Mouse (Mus musculus): ENCODE data around the gene Cdt1. TPM values are rescaled to one million over a fixed set of nuclear protein-coding genes. Genes with fewer than 3 reads are reported as not detected.
A peak's percentile ranks its signal among the peaks of the same experiment; 100 is the strongest.

Gene Cdt1
- polyA plus RNA-seq, 1 experiment from 2014 or later, result 37.0 TPM

DNA sequence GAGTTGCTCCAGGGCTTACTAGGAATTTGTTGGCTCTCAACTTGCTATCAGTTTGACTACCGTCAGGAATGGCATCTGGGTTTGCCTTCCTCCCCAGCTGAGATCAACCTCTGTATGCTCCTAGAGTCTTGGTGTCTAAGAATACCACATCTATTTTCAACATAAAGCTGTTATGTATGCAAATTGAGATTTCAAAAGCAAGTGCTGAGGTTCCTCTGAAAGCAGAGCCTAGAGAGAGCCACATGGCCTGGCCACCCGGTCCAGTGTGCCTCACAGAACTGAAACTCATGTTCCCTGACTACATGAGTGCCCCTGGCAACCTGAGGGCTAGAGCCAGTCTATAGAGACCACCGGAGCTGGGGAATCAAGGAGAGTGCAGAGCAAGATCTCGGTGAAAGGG lies 37.6 kb downstream of the Cdt1 start:
- Histone ChIP-seq H3K9ac (no peak overlapping the region), H3K27me3 (replicated peaks) (no peaks in the 10 kb centered on the region), H3K36me3 (no peaks in the 10 kb centered on the region), H3K27ac (no peak overlapping the region), H3K4me3 (replicated peaks) (no peak overlapping the region), H3K9me3 (no peaks in the 10 kb centered on the region), H3K4me2 (no peak overlapping the region), H3K4me1 (no peaks in the 10 kb centered on the region)
- ATAC-seq (ENCODE audit: insufficient read depth, low FRiP score, low read depth), result no peak
- 75% methylated on average over 4 of the region's 4 CpGs for WGBS

DNA sequence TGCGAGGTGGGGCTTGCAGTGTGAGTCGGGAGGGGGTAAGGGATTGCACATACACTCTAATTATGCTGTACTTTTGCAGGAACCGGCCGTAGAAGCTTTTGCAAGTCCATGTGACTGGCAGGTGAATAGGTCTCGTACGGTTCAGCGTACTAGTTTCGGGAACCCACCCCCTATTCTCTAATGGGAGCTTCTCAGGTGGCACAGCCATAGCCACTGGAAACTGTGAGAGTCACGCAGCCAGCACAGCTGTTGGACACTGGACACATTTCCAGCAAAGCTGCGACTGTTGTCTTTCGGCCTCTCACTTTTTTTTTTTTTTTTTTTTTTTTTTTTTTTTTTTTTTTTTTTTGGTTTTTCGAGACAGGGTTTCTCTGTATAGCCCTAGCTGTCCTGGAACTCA lies 39.0 kb downstream of the Cdt1 start:
- Histone ChIP-seq H3K4me3 (replicated peaks) (no peak overlapping the region), H3K27ac (no peak overlapping the region), H3K4me2 (no peak overlapping the region), H3K36me3 (no peaks in the 10 kb centered on the region), H3K9me3 (no peaks in the 10 kb centered on the region), H3K4me1 (peaks cover 5% of the 10 kb centered on the region; the same call in 1 of the 2 replicates), H3K9ac (no peak overlapping the region), H3K27me3 (replicated peaks) (no peaks in the 10 kb centered on the region)
- WGBS, result 81% methylated on average over 11 of the region's 12 CpGs
- no peak for ATAC-seq (ENCODE audit: insufficient read depth, low FRiP score, low read depth)

DNA sequence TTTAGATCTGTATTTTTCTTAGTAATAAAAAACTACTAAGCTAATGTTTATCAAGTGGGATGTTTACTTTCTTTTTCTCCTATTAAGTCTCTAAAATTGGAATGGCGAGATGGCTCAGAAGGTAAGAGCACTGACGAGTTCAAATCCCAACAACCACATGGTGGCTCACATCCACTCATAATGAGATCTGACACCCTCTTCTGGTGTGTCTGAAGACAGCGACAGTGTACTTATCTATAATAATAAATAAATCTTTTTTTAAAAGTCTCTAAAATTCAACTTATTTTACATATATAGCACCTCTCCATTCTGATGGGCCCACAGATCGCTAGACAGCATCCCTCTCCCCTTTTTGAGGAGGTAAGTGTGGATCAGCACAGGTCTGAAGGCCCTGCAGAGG lies 42.4 kb downstream of the Cdt1 start:
- no peaks in the 10 kb centered on the region for H3K36me3 ChIP-seq
- H3K4me2 ChIP-seq, result peak overlapping the region; percentile 93; the same call in 1 of the 2 replicates
- no peaks in the 10 kb centered on the region for H3K27me3 ChIP-seq (replicated peaks)
- H3K4me1 ChIP-seq, result peaks cover 12% of the 10 kb centered on the region; the same call in 1 of the 2 replicates
- WGBS, result 64% methylated on average over 4 of the region's 4 CpGs
- no peak overlapping the region for H3K9ac ChIP-seq
- no peak overlapping the region for H3K27ac ChIP-seq
- no peaks in the 10 kb centered on the region for H3K9me3 ChIP-seq
- no peak for ATAC-seq (ENCODE audit: insufficient read depth, low FRiP score, low read depth)
- H3K4me3 ChIP-seq (replicated peaks), result peak overlapping the region; percentile 73; the same call in 1 of the 2 replicates

DNA sequence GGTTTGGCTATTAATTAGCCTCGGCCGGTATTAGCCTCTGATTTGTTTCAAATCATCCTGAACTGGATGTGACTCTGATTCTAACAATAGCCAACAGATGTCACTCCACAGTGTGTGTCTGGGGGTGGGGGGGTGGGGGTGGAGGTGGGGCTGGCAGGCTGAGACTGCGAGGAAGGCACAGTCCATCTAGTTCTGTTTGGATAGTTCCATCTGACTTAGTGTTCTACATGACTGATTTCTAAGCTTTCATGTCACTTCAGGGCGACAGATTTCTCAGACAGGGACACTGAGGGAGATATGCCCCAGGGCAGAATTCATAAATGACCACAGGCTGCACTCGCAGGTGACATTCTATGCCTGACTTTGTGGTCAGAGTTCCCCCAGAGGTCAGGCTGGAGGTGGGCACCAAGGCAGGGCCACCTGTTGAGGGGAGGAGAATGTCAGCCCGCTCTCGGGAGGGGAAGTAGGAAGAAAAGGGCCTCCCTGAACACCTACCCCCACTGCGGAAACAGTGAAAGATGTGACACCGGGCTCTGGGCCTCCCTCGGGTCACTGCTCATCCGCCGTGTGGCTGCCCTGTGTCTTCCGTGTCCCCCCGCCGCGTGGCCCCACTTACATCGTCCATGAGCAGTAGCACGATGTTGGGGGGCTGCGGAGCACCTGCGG lies 42.9 kb downstream of the Cdt1 start:
- Histone ChIP-seq H3K9ac (peak overlapping the region; percentile 52), H3K27me3 (replicated peaks) (no peaks in the 10 kb centered on the region), H3K4me3 (replicated peaks) (peak overlapping the region; percentile 73), H3K9me3 (no peaks in the 10 kb centered on the region), H3K36me3 (no peaks in the 10 kb centered on the region), H3K27ac (peak overlapping the region; percentile 63; the same call in 1 of the 2 replicates), H3K4me1 (peaks cover 16% of the 10 kb centered on the region; the same call in 1 of the 2 replicates), H3K4me2 (peak overlapping the region; percentile 93)
- 6% methylated on average over 20 of the region's 20 CpGs for WGBS
- ATAC-seq (ENCODE audit: insufficient read depth, low FRiP score, low read depth), result peak; percentile 33; the same call in 1 of the 2 replicates

DNA sequence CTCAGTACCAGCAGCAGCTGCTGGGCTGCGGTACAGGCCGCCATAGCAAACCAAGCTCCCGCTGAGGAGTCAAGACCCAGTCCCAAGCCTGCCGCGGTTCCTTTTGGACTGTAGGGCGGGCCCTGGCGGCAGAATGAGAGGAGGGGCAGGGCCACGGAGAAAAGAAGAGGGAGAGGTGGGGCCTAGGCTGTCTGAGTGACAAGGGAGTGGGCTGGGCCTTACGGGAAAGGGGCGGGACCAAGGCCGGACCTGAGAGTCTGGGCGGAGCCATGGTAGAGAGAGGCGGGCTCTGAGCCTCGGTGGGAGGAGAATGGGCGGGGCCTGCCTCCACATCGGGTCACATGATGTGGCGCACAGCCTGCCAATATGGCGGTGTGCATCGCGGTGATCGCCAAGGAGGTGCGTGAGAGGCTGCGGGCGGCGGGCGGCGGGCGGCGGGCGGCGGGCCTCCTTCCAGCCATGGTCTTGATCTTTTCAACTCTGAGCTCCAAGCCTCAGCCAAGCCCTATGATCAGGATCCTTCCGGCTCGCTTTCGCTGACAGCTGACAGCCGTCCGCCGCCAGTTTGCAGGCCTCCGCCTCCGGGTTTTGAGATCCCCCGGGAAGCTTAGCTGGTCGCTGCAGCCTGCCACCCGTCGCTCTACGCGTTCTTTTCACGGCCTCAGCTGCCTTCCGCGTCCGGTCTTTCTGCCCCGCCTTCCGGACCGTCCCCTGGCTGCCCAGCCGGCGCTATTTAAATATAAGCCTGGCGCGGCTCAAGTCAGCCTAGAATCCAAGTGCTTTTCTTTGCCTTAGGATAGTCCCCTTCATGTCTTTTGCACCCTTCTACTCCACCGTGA lies 43.7 kb downstream of the Cdt1 start, which contains the start of the genes Galns and Trappc2l:
Galns (minus strand) TSS at position 169 of the 839 bp plus-strand sequence.
Trappc2l (plus strand) TSS at position 346 of the 839 bp plus-strand sequence.
- ATAC-seq (ENCODE audit: insufficient read depth, low FRiP score, low read depth), result peak; percentile 95
- H3K27ac ChIP-seq, result peak within 1 kb of the TSS; percentile 89
- H3K36me3 ChIP-seq, result no peaks in the 10 kb centered on the region
- H3K4me3 ChIP-seq (replicated peaks), result peak within 1 kb of the TSS; percentile 73
- under 1% methylated on average over 47 of the region's 57 CpGs for WGBS
- no peaks in the 10 kb centered on the region for H3K27me3 ChIP-seq (replicated peaks)
- no peaks in the 10 kb centered on the region for H3K9me3 ChIP-seq
- peak within 1 kb of the TSS; percentile 93 for H3K4me2 ChIP-seq
- H3K9ac ChIP-seq, result peak within 1 kb of the TSS; percentile 52
- H3K4me1 ChIP-seq, result peaks cover 24% of the 10 kb centered on the region; the same call in 1 of the 2 replicates

DNA sequence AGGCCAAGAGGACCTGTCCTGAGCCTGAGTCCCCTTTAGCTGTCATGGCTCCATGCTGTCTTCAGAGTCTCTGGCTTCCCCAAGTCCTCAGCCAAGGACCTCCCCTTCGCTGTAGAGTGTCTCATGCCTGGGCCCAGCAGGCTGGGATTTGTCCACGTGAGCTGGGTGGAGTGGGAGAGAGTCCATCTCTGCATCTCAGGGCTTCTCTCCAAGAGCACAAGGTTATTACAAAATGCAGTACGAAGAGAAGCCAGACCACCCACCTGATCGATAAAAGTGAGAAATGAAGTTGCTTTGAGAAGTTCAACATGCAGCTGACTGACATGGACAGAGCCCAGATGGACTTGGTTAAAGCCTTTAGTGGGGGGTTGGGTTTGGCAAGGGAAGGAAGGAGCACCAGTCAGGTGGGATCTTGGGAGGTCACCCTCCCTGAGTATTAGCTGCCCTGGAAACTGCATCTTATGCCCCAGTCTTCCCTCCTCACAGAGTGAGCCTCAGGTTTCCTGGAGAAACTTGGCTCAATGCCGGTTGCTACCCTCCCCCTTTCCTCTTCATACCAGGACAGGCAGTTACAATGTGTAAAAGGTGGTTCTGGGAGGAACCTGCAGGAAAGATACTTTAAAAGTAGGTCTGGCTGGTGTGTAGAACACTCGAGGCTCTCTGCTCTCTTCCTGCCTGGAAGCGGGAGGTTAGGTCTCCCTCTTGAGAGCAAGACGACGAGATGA lies 48.5 kb downstream of the Cdt1 start:
- Histone ChIP-seq H3K4me1 (peaks cover 24% of the 10 kb centered on the region), H3K27me3 (replicated peaks) (no peaks in the 10 kb centered on the region), H3K36me3 (no peaks in the 10 kb centered on the region), H3K27ac (0 out of 2 replicates have a peak overlapping the region, but pooled peaks have one; percentile 33), H3K4me2 (no peak overlapping the region), H3K4me3 (replicated peaks) (no peak overlapping the region), H3K9me3 (no peaks in the 10 kb centered on the region), H3K9ac (no peak overlapping the region)
- ATAC-seq (ENCODE audit: insufficient read depth, low FRiP score, low read depth), result no peak
- WGBS, result 55% methylated on average over 9 of the region's 9 CpGs

DNA sequence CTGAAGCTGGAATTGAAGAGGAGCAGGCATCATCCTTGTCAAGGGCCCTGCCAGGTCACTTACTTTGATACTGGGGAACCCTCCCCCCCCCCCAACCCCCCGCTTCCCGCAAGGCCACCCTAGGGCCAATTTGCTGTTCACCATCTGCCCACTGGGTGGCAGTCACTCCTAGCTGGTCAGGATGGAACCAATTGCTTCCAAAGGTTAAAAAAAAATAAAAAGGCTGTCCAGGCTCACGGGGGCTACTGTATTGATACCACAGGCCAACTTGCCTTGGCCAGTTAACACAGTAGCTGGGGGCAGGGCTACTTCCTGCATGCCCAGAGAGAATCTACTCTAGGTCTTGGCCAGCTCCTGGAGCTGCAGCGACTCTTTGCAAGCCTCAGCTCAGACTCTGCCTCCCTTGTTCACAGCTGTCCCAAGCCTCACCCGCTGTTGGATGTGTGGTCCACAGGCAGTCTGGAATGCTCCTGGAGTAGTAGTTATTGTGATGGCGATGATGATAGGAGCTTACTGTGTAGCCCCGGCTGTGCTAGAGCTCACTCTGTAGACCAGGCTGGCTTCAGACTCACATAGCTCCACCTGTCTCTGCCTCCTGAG lies 50.2 kb downstream of the Cdt1 start:
- H3K4me3 ChIP-seq (replicated peaks), result no peak overlapping the region
- no peak overlapping the region for H3K9ac ChIP-seq
- peaks cover 16% of the 10 kb centered on the region for H3K4me1 ChIP-seq
- no peaks in the 10 kb centered on the region for H3K36me3 ChIP-seq
- H3K9me3 ChIP-seq, result no peaks in the 10 kb centered on the region
- 37% methylated on average over 5 of the region's 7 CpGs for WGBS
- no peak overlapping the region for H3K4me2 ChIP-seq
- H3K27me3 ChIP-seq (replicated peaks), result no peaks in the 10 kb centered on the region
- no peak overlapping the region for H3K27ac ChIP-seq
- ATAC-seq (ENCODE audit: insufficient read depth, low FRiP score, low read depth), result no peak

DNA sequence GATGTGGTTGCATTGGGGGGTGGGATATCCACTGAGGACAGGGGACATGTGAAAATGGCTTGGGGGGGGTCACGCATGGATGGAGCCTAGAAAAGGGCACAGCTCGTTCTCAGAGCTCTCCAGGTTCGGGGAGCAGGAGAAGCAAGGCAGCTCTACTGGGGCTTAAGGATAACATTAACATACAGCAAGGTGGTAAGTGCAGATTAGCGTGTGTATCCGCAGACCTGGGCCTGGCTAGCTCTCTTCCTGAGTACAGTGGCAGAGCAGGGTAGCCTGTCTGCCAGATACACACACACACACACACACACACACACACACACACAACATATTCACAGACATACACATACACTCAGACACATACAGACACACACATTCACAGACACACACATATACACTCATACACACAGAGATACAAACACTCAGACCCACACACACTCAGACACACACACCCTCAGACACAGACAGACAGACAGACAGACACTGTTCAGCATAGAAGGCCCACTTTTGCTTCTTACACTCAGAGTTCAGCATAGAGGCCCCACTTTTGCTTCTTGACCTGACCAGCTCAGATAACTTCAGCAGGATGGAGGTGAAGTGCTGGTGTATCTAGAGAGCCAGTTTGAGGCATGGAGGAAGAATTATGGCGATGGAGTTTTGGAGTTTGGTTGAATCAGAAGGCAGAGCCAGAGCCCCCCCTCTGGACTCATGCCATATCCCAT lies 51.0 kb downstream of the Cdt1 start:
- Histone ChIP-seq H3K4me3 (replicated peaks) (no peak overlapping the region), H3K9ac (no peak overlapping the region), H3K27ac (no peak overlapping the region), H3K36me3 (no peaks in the 10 kb centered on the region), H3K27me3 (replicated peaks) (no peaks in the 10 kb centered on the region), H3K4me2 (no peak overlapping the region), H3K9me3 (no peaks in the 10 kb centered on the region), H3K4me1 (peaks cover 16% of the 10 kb centered on the region)
- ATAC-seq (ENCODE audit: insufficient read depth, low FRiP score, low read depth), result peak; percentile 68; the same call in 1 of the 2 replicates
- 75% methylated on average over 6 of the region's 6 CpGs for WGBS

DNA sequence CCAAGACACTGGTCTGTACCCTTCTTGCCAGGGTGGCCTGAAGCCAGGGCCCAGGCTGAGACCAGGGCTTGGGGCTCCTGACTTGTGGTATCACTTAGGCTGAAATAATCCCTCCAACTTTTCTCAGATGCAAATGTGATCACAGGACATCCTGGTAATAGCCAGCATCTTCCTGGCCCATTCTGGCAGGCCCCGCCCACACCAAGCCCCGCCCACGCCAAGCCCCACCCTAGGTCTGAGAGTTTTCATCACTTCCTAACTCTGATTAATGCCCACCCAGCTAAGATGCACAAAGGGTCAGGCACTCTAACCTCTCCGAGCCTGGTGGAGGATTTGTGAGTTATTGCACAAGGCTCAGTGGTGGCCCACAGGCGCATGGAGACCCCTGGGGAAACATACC lies 52.6 kb downstream of the Cdt1 start:
- Histone ChIP-seq H3K4me1 (peaks cover 15% of the 10 kb centered on the region), H3K9me3 (no peaks in the 10 kb centered on the region), H3K36me3 (no peaks in the 10 kb centered on the region), H3K4me3 (replicated peaks) (no peak overlapping the region), H3K9ac (no peak overlapping the region), H3K27ac (no peak overlapping the region), H3K27me3 (replicated peaks) (no peaks in the 10 kb centered on the region), H3K4me2 (no peak overlapping the region)
- 22% methylated on average over 5 of the region's 5 CpGs for WGBS
- ATAC-seq (ENCODE audit: insufficient read depth, low FRiP score, low read depth), result no peak

DNA sequence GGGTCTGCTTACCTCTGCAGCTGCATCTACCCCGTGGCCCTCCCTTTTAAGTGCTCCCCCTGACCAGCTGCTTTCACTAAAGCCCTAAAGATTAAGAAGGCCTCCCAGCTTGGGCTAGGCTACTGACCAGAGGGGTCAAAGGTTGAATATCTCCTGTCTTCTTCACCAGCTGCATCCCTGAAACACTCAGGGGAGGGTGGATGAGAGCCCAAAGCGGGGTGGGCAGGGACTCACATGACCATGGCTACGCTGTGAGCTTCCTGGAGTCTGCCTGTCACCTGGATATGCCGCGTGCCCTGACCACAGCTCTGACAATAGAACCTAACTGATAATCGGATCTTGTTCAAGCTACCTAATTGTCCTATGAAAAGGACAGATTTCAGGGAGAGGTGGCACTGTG lies 54.9 kb downstream of the Cdt1 start, which contains the start of gene Pabpn1l:
Pabpn1l (minus strand) TSS at position 13 of the 400 bp plus-strand sequence.
- H3K4me2 ChIP-seq, result no peak within 1 kb of the TSS
- ATAC-seq (ENCODE audit: insufficient read depth, low FRiP score, low read depth), result no peak
- H3K27ac ChIP-seq, result no peak within 1 kb of the TSS
- H3K9me3 ChIP-seq, result no peaks in the 10 kb centered on the region
- H3K4me1 ChIP-seq, result peaks cover 4% of the 10 kb centered on the region
- 70% methylated on average over 6 of the region's 6 CpGs for WGBS
- H3K27me3 ChIP-seq (replicated peaks), result no peaks in the 10 kb centered on the region
- H3K36me3 ChIP-seq, result no peaks in the 10 kb centered on the region
- H3K4me3 ChIP-seq (replicated peaks), result no peak within 1 kb of the TSS
- no peak within 1 kb of the TSS for H3K9ac ChIP-seq
